Mouse (Mus musculus): ENCODE results near the gene Stard10. TPM values are rescaled to one million over a fixed set of nuclear protein-coding genes. Genes with fewer than 3 reads are reported as not detected.

Stard10 gene
- total RNA-seq, 2 experiments from 2014 or later, result 16.0 to 16.3 TPM

Other genes with a start within 250 kb of the Stard10 start
- gene Fchsd2, start 224.2 kb upstream of the Stard10 start, total RNA-seq (2021), result 10 to 100 TPM; 13.6 to 18.6 TPM
- gene Atg16l2, start 14.8 kb upstream of the Stard10 start, total RNA-seq (2021), result 10 to 100 TPM in 1 of 2 experiments, 1 to 10 TPM in 1; 5.4 to 10.0 TPM
- 10 to 100 TPM; 23.1 to 32.4 TPM for gene Arap1, start 31.0 kb downstream of the Stard10 start, total RNA-seq (2021)
- gene Gm45837, start 93.8 kb downstream of the Stard10 start, total RNA-seq (2021), result 1 to 10 TPM in 1 of 2 experiments, not detected in 1; 4.7 TPM
- 10 to 100 TPM; 48.2 to 48.4 TPM for gene Pde2a, start 104.6 kb downstream of the Stard10 start, total RNA-seq (2021)